Mouse (Mus musculus) liver, embryonic 11.5 days (tissue): ENCODE results near the gene Rnf157. TPM values are rescaled to one million over a fixed set of nuclear protein-coding genes. Genes with fewer than 3 reads are reported as not detected.
A peak's percentile ranks its signal among the peaks of the same experiment; 100 is the strongest.

Source experiments
- ATAC-seq: fragments of 200-750 bp; cut with Nextera tagmentation; replicated peaks from 2 replicates; pipeline ENCODE4 v1.8.0; 2017; ENCODE audit warnings: moderate number of reproducible peaks, mild to moderate bottlenecking, moderate TSS enrichment, moderate library complexity; ENCODE audit not compliant: low FRiP score
- DNase-seq: peaks from one replicate; pipeline ENCODE4 v3.0.0-alpha.2; 2017; ENCODE audit warnings: low spot score
- H3K27ac ChIP-seq: fragments of 300-500 bp; sonication (generic); 2 replicates; pipeline ENCODE4 v1.5.1; 2014; ENCODE audit warnings: mild to moderate bottlenecking, low read depth, low read length, control low read depth
- H3K27me3 ChIP-seq: fragments of 300-500 bp; sonication (generic); replicated peaks from 2 replicates; pipeline ENCODE4 v1.6.1; 2014; ENCODE audit warnings: low read length, mixed read lengths; ENCODE audit not compliant: control insufficient read depth, insufficient read depth
- H3K36me3 ChIP-seq: fragments of 300-500 bp; sonication (generic); 2 replicates; pipeline ENCODE4 v1.6.1; 2014; ENCODE audit warnings: mild to moderate bottlenecking, low read length, moderate library complexity, mixed read lengths; ENCODE audit not compliant: control insufficient read depth, insufficient read depth
- H3K4me1 ChIP-seq: fragments of 300-500 bp; sonication (generic); replicated peaks from 2 replicates; pipeline ENCODE4 v1.6.1; 2014; ENCODE audit warnings: low read length, mixed read lengths; ENCODE audit not compliant: control insufficient read depth, insufficient read depth
- H3K4me2 ChIP-seq: fragments of 300-500 bp; sonication (generic); 2 replicates; pipeline ENCODE4 v1.6.1; 2014; ENCODE audit warnings: mild to moderate bottlenecking, control low read depth, moderate library complexity
- H3K4me3 ChIP-seq: fragments of 300-500 bp; sonication (generic); 2 replicates; pipeline ENCODE4 v1.5.1; 2014; ENCODE audit warnings: low read depth, low read length, control low read depth
- H3K9ac ChIP-seq: fragments of 300-500 bp; sonication (generic); 2 replicates; pipeline ENCODE4 v1.6.1; 2014; ENCODE audit warnings: low read depth, low read length, control low read depth
- H3K9me3 ChIP-seq: fragments of 300-500 bp; sonication (generic); 2 replicates; pipeline ENCODE4 v1.6.1; 2016; ENCODE audit warnings: low read length, inconsistent platforms, mixed read lengths; ENCODE audit not compliant: control insufficient read depth
- whole genome bisulfite sequencing: fragments of 180-500 bp; shearing (Covaris S2); extraction: QIAGEN DNeasy Blood & Tissue Kit; methylation state at CpG from one replicate; pipeline ENCODE4 v1.1.7; 2014; 5-methylcytosine and 5-hydroxymethylcytosine counted together
- polyA plus RNA-seq: library from polyadenylated mRNA; unstranded; fragments of >200 nt; fragmentation: Nextera tagmentation; extraction: Ambion mirVana; gene quantifications from 2 replicates; pipeline ENCODE4 v1.2.1, GENCODE M21; 2014

Rnf157 gene
- polyA plus RNA-seq, 1 experiment from 2014 or later, result 6.8 TPM

DNA sequence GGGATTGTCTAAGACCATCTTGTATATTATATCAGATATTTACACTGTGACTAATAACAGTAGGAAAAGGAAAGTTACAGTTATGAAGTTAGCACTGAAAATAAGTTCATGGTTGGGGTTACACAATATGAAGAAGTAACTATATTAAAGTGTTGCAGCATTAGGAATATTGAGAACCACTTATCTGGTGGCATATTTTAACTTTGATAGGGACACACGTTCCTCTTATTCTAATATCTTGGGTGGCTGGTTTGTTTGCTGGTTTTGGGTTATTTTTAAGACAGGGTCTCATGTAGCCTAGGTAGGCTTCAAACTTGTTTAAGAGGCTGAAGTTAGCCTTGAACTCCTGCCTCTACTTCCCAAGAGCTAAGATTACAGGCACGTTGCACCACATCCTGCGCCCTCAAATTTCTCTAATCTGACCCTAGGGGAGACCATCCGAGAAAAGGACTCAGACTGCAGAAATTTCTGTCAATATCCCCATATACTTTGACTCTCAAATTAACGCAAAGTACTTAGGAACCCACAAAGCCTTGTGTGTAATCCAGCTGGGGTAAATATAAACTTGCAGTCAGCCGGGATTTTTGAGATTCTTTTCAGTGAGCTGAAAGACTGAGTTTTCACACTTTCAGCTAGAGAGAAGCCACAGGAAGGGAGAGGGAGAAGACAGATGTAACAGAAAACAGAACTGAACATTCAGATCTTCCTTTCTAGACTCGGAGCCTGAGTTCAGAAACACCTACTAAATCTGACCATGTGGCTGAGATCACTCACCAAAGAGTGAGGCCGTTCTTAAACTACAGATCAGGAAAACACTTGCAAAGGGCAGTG, 15.1 kb downstream of the Rnf157 start:
- Histone ChIP-seq H3K4me1 (peaks cover 8% of the 10 kb centered on the region), H3K9ac (no peak overlapping the region), H3K4me3 (no peak overlapping the region), H3K27me3 (no peaks in the 10 kb centered on the region), H3K27ac (no peak overlapping the region), H3K4me2 (no peak overlapping the region), H3K36me3 (no peaks in the 10 kb centered on the region), H3K9me3 (no peaks in the 10 kb centered on the region)
- DNase-seq, result no peak
- no peak for ATAC-seq
- 63% methylated on average over 8 of the region's 8 CpGs for WGBS

- H3K4me1 ChIP-seq, result peaks cover 8% of the 10 kb centered on the region
- H3K9me3 ChIP-seq, result no peaks in the 10 kb centered on the region
- H3K27ac ChIP-seq, result no peak overlapping the region
- DNase-seq (no peak), ATAC-seq (no peak)
- no peaks in the 10 kb centered on the region for H3K36me3 ChIP-seq
- H3K9ac ChIP-seq, result no peak overlapping the region
- H3K27me3 ChIP-seq, result no peaks in the 10 kb centered on the region
- H3K4me3 ChIP-seq, result no peak overlapping the region
- 89% methylated on average over 3 of the region's 3 CpGs for WGBS
- no peak overlapping the region for H3K4me2 ChIP-seq
These were observed 15.9 kb downstream of the Rnf157 start for GRCm38 (mm10) chr11:116396934-116397330.

- Histone ChIP-seq H3K4me2 (no peak overlapping the region), H3K27ac (no peak overlapping the region), H3K9me3 (no peaks in the 10 kb centered on the region), H3K27me3 (no peaks in the 10 kb centered on the region), H3K4me3 (no peak overlapping the region), H3K9ac (no peak overlapping the region), H3K4me1 (peaks cover 8% of the 10 kb centered on the region), H3K36me3 (no peaks in the 10 kb centered on the region)
- ATAC-seq (no peak), DNase-seq (no peak)
- WGBS, result 87% methylated on average over 11 of the region's 11 CpGs
These were observed 16.4 kb downstream of the Rnf157 start for GRCm38 (mm10) chr11:116396276-116396933.

DNA sequence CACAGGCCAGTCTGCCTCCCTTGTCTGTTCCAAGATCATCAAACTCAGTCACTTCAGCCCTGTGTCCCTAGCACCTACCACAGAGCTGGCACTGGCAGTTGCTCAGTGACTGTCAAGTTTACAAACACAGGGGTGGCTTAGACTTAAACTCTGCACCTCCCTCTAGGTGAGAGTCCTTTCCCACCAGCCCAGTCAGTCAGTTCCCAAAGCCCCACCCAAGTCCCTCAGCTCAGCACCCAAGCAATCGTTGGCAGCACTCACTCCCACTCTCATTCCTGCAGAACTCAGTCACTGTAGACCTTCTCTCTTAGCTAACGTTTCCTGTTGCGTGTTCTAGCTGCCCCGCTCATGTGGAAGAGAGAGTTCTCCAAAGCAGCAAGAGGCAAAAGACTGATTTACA, 18.1 kb downstream of the Rnf157 start:
- no peak for ATAC-seq
- 75% methylated on average over 4 of the region's 4 CpGs for WGBS
- Histone ChIP-seq H3K4me1 (no peaks in the 10 kb centered on the region), H3K9ac (no peak overlapping the region), H3K9me3 (no peaks in the 10 kb centered on the region), H3K36me3 (no peaks in the 10 kb centered on the region), H3K4me3 (no peak overlapping the region; the same call in 1 of the 2 replicates), H3K27ac (no peak overlapping the region), H3K4me2 (no peak overlapping the region), H3K27me3 (no peaks in the 10 kb centered on the region)
- DNase-seq, result no peak

DNA sequence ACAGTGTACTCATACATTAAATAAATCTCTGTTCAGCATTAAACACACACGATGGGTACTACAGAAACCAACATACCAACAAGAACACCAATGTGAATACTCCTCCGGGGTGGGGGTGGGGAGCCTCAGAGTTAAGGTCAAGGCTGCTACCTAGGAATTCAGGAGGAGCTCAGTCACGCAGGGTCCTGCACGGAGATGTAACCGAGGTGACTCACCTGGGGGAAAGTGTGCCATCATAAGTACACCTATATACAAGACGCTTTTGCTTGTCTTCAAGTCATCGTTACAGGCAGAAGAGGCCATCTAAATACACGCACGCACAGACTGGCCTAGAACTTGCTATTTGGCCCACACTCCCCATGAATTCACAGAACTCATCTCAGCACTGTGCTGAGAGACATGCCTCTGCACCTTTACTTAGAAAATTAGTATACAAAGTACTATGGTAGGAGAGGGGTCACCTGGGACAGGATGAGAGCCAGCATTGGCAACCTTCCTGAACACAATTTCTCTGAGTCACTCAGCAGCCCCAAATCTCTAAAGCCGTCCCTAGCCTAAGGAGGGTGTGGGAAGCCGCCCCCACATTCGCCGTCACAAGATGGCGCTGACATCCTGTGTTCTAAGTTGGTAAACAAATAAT, 23.9 kb downstream of the Rnf157 start:
- H3K36me3 ChIP-seq, result no peaks in the 10 kb centered on the region
- no peaks in the 10 kb centered on the region for H3K9me3 ChIP-seq
- H3K27ac ChIP-seq, result no peak overlapping the region
- peak overlapping the region; percentile 25; the same call in 1 of the 2 replicates for H3K4me3 ChIP-seq
- H3K4me1 ChIP-seq, result peaks cover 16% of the 10 kb centered on the region
- WGBS, result 65% methylated on average over 14 of the region's 14 CpGs
- H3K4me2 ChIP-seq, result peak overlapping the region; percentile 48
- ATAC-seq, result peak; percentile 65
- peak; percentile 46 for DNase-seq
- H3K27me3 ChIP-seq, result no peaks in the 10 kb centered on the region
- H3K9ac ChIP-seq, result no peak overlapping the region

GRCm38 (mm10) chr11:116387086-116388071, 25.5 kb downstream of the Rnf157 start:
- Histone ChIP-seq H3K36me3 (no peaks in the 10 kb centered on the region), H3K27me3 (no peaks in the 10 kb centered on the region), H3K4me1 (peaks cover 16% of the 10 kb centered on the region), H3K27ac (no peak overlapping the region), H3K9ac (no peak overlapping the region), H3K9me3 (no peaks in the 10 kb centered on the region), H3K4me3 (no peak overlapping the region), H3K4me2 (peak overlapping the region; percentile 21)
- ATAC-seq (peak; percentile 34; the same call in 1 of the 2 replicates), DNase-seq (no peak)
- WGBS, result 20% methylated on average over 13 of the region's 16 CpGs

GRCm38 (mm10) chr11:116385999-116386398, 26.8 kb downstream of the Rnf157 start:
- H3K9ac ChIP-seq, result no peak overlapping the region
- WGBS, result 59% methylated on average over 5 of the region's 5 CpGs

GRCm38 (mm10) chr11:116384171-116384570, 28.7 kb downstream of the Rnf157 start:
- 82% methylated on average over 11 of the region's 11 CpGs for WGBS

More at GRCm38 (mm10) chr11:116385999-116386398, 26.8 kb downstream of the Rnf157 start:
- ATAC-seq, result no peak
- H3K27ac ChIP-seq, result no peak overlapping the region
- H3K27me3 ChIP-seq, result no peaks in the 10 kb centered on the region
- no peaks in the 10 kb centered on the region for H3K36me3 ChIP-seq
- H3K9me3 ChIP-seq, result no peaks in the 10 kb centered on the region
- no peak for DNase-seq
- H3K4me2 ChIP-seq, result no peak overlapping the region
- peaks cover 16% of the 10 kb centered on the region for H3K4me1 ChIP-seq
- H3K4me3 ChIP-seq, result no peak overlapping the region

More at GRCm38 (mm10) chr11:116384171-116384570, 28.7 kb downstream of the Rnf157 start:
- DNase-seq, result no peak
- no peaks in the 10 kb centered on the region for H3K36me3 ChIP-seq
- H3K4me1 ChIP-seq, result peaks cover 16% of the 10 kb centered on the region
- no peak overlapping the region for H3K9ac ChIP-seq
- H3K9me3 ChIP-seq, result no peaks in the 10 kb centered on the region
- no peak overlapping the region for H3K27ac ChIP-seq
- H3K4me3 ChIP-seq, result no peak overlapping the region
- H3K27me3 ChIP-seq, result no peaks in the 10 kb centered on the region
- no peak for ATAC-seq
- no peak overlapping the region for H3K4me2 ChIP-seq
